In genomic region chr15:101246231-101247154, GRCm38 (mm10) we compare ENCODE assay signal across 8 mouse cellular contexts. TPM values are rescaled to one million over a fixed set of nuclear protein-coding genes. Genes with fewer than 3 reads are reported as not detected.
DNase-seq lines count a peak whose midpoint lies in the region; ATAC-seq lines count a peak whose summit lies in the region.

No protein-coding gene starts in this region.

- peak overlapping the region; percentile 49 for H3K4me3 ChIP-seq in hindbrain, embryonic 13.5 days

- DNase-seq in NIH3T3 (ENCODE audit: low read depth): peak; percentile 99
- DNase-seq in cerebellum, postnatal 14 days: peak; percentile 93 to 96
- DNase-seq in frontal cortex, postnatal 14 days (ENCODE audit: low spot score in 2 of 2): peak; percentile 93 to 94
- peak; percentile 83 to 86 for DNase-seq in layer of hippocampus, postnatal 25 days (ENCODE audit: extremely low spot score in 1 of 2, low spot score in 1 of 2)
- DNase-seq in lung, postnatal 25 days (ENCODE audit: low spot score): peak; percentile 98
- DNase-seq in retina, embryonic 14.5 days (ENCODE audit: low spot score): peak; percentile 97
- DNase-seq in thymus, postnatal 4 days: peak; percentile 93

- H3K4me1 ChIP-seq in hindbrain, embryonic 13.5 days (replicated peaks): peaks cover 16% of the 10 kb centered on the region

- peak overlapping the region; percentile 85 for H3K27ac ChIP-seq in hindbrain, embryonic 13.5 days

- 2% methylated on average over 56 of the region's 56 CpGs for whole genome bisulfite sequencing in hindbrain, embryonic 13.5 days

- H3K4me2 ChIP-seq in hindbrain, embryonic 13.5 days: peak overlapping the region; percentile 69

- no peaks in the 10 kb centered on the region for H3K36me3 ChIP-seq in hindbrain, embryonic 13.5 days

- peak; percentile 98 for ATAC-seq in hindbrain, embryonic 13.5 days (ENCODE audit: low FRiP score)

- H3K27me3 ChIP-seq in hindbrain, embryonic 13.5 days: 0 out of 2 replicates have a peak, but pooled peaks cover 10% of the 10 kb centered on the region

- no peaks in the 10 kb centered on the region for H3K9me3 ChIP-seq in hindbrain, embryonic 13.5 days

- H3K9ac ChIP-seq in hindbrain, embryonic 13.5 days: peak overlapping the region; percentile 73

RNA-seq across cellular contexts. Expression of gene Nr4a1, which starts 7.6 kb away (rescaled TPM):
- 4.9 and 5.0 TPM in 2 replicates for polyA plus RNA-seq in hindbrain, embryonic 13.5 days (2015; fragmentation: Nextera tagmentation; extraction: Ambion mirVana)
- 10 to 100 TPM; 50.5 to 62.3 TPM for total RNA-seq in layer of hippocampus, postnatal 25 days (2021)

RNA-seq across cellular contexts. Expression of gene Grasp, which starts 22.5 kb away (rescaled TPM):
- 1.7 and 1.8 TPM in 2 replicates for polyA plus RNA-seq in hindbrain, embryonic 13.5 days (2015; fragmentation: Nextera tagmentation; extraction: Ambion mirVana)
- total RNA-seq in layer of hippocampus, postnatal 25 days (2021): 10 to 100 TPM; 73.1 to 77.9 TPM

RNA-seq across cellular contexts. Expression of gene Atg101, which starts 37.6 kb away (rescaled TPM):
- polyA plus RNA-seq in hindbrain, embryonic 13.5 days (2015; fragmentation: Nextera tagmentation; extraction: Ambion mirVana): 82.9 and 84.6 TPM in 2 replicates
- total RNA-seq in layer of hippocampus, postnatal 25 days (2021): 10 to 100 TPM; 45.2 to 53.9 TPM

RNA-seq across cellular contexts. Expression of gene 6030408B16Rik, which starts 46.5 kb away (rescaled TPM):
- 0.56 and 0.66 TPM in 2 replicates for polyA plus RNA-seq in hindbrain, embryonic 13.5 days (2015; fragmentation: Nextera tagmentation; extraction: Ambion mirVana)
- total RNA-seq in layer of hippocampus, postnatal 25 days (2021): under 1 TPM; 0.22 to 0.42 TPM

Comparison
In these comparisons a context has a peak if more than half of its experiments do, and no peak if none do; other contexts are left out.
1. Peak in every context shown above with its lines: DNase-seq, ATAC-seq, H3K4me3 ChIP-seq and H3K27ac ChIP-seq.